Mouse (Mus musculus): ENCODE measurements around the gene Cfl1. TPM values are rescaled to one million over a fixed set of nuclear protein-coding genes. Genes with fewer than 3 reads are reported as not detected.

The Cfl1 gene
- total and polyA plus RNA-seq, 3 experiments = 818 to 1,768 (median 999) TPM

GRCm38 (mm10) chr19:5512091-5513004 lies 22.1 kb downstream of the Cfl1 start:
- H3K9me3 ChIP-seq (replicated peaks; ENCODE audit: low read length) = no peaks in the 10 kb centered on the region
- 0 out of 2 replicates have a peak, but pooled peaks have one; percentile 26 for TF ChIP-seq CHD2 (IDR thresholded peaks at IDR 0.05; ENCODE audit: low read length)
- peak; percentile 97 for TF ChIP-seq JUND (conservative IDR thresholded peaks at IDR 0.05; ENCODE audit: low read depth, low read length)
- TF ChIP-seq ETS1 (conservative IDR thresholded peaks at IDR 0.05; ENCODE audit: low read depth, low read length) = peak; percentile 70
- TF ChIP-seq MEF2A (IDR thresholded peaks at IDR 0.05; ENCODE audit: borderline replicate concordance, low read depth, low read length) = peak; percentile 15; the same call in 1 of the 2 replicates
- peak; percentile 44; the same call in 1 of the 2 replicates for TF ChIP-seq MXI1 (IDR thresholded peaks at IDR 0.05; ENCODE audit: low read depth, low read length)
- peak; percentile 78 for TF ChIP-seq IRF4 (IDR thresholded peaks at IDR 0.05; ENCODE audit: low read depth, low read length)
- no peak for TF ChIP-seq UBTF (IDR thresholded peaks at IDR 0.05; ENCODE audit: low read depth, low read length)
- no peak for TF ChIP-seq NRF1 (IDR thresholded peaks at IDR 0.05; ENCODE audit: low read depth, low read length)
- no peak for TF ChIP-seq GABPA (IDR thresholded peaks at IDR 0.05; ENCODE audit: insufficient replicate concordance, low read depth, low read length)
- TF ChIP-seq POLR2AphosphoS2 (IDR thresholded peaks at IDR 0.05; ENCODE audit: low read depth, low read length) = no peak
- no peak; the same call in 1 of the 2 replicates for TF ChIP-seq RCOR1 (conservative IDR thresholded peaks at IDR 0.05; ENCODE audit: low read depth, low read length)
- no peak for TF ChIP-seq PAX5 (IDR thresholded peaks at IDR 0.05; ENCODE audit: low read length)
- peak; percentile 76 for TF ChIP-seq ELF1 (IDR thresholded peaks at IDR 0.05; ENCODE audit: low read depth, low read length)
- peak; percentile 42; the same call in 1 of the 2 replicates for TF ChIP-seq TCF12 (IDR thresholded peaks at IDR 0.05; ENCODE audit: low read depth, low read length)
- peak; percentile 23; the same call in 1 of the 2 replicates for TF ChIP-seq MAX (IDR thresholded peaks at IDR 0.05; ENCODE audit: low read length)
- TF ChIP-seq HCFC1 (IDR thresholded peaks at IDR 0.05; ENCODE audit: low read depth, low read length) = peak; percentile 19; the same call in 1 of the 2 replicates
- TF ChIP-seq JUN (IDR thresholded peaks at IDR 0.05; ENCODE audit: insufficient read depth, low read depth, low read length) = peak; percentile 96
- TF ChIP-seq BHLHE40 (IDR thresholded peaks at IDR 0.05; ENCODE audit: low read depth, low read length) = peak; percentile 64; the same call in 1 of the 2 replicates
- no peak for TF ChIP-seq USF1 (IDR thresholded peaks at IDR 0.05; ENCODE audit: low read depth, low read length)
- TF ChIP-seq ZKSCAN1 (IDR thresholded peaks at IDR 0.05; ENCODE audit: borderline replicate concordance, low read depth, low read length) = no peak
- no peak for TF ChIP-seq E2F4 (IDR thresholded peaks at IDR 0.05; ENCODE audit: insufficient replicate concordance, low read depth, low read length)
- no peak for TF ChIP-seq MAZ (IDR thresholded peaks at IDR 0.05; ENCODE audit: low read depth, low read length)
- peak; percentile 36 for TF ChIP-seq SIN3A (IDR thresholded peaks at IDR 0.05; ENCODE audit: low read length)
- no peak for TF ChIP-seq ZC3H11A (IDR thresholded peaks at IDR 0.05; ENCODE audit: low read depth, low read length)
- TF ChIP-seq CTCF (conservative IDR thresholded peaks at IDR 0.05 in 1 of 2, IDR thresholded peaks at IDR 0.05 in 1 of 2; ENCODE audit: low read depth in 2 of 2, low read length in 2 of 2) = no peak
- no peak for TF ChIP-seq ZMIZ1 (IDR thresholded peaks at IDR 0.05; ENCODE audit: low read depth, low read length)
- no peak for TF ChIP-seq CHD1 (IDR thresholded peaks at IDR 0.05; ENCODE audit: low read depth, low read length)
- TF ChIP-seq EP300 (IDR thresholded peaks at IDR 0.05; ENCODE audit: low read length) = peak; percentile 90
- TF ChIP-seq MAFK (IDR thresholded peaks at IDR 0.05; ENCODE audit: insufficient replicate concordance, low read length) = peak; percentile 85
- no peak for TF ChIP-seq MYC (IDR thresholded peaks at IDR 0.05; ENCODE audit: low read depth, low read length)
- TF ChIP-seq KAT2A (IDR thresholded peaks at IDR 0.05; ENCODE audit: insufficient replicate concordance, low read length) = no peak
- no peaks in the 10 kb centered on the region for H3K79me2 ChIP-seq (replicated peaks; ENCODE audit: control insufficient read depth, extremely low read depth, insufficient read depth, poor library complexity, severe bottlenecking)
- no peak overlapping the region; the same call in 1 of the 2 replicates for H3K27ac ChIP-seq (ENCODE audit: insufficient read depth, low read depth)
- DNase-seq (ENCODE audit: extremely low read depth) = peak; percentile 67
- peaks cover 3% of the 10 kb centered on the region for H3K27me3 ChIP-seq (replicated peaks)
- H3K4me3 ChIP-seq (replicated peaks in 1 of 3; ENCODE audit: low read depth in 2 of 3, low read length in 2 of 3, poor library complexity in 1 of 3) = peak overlapping the region; percentile 30 to 56 (median 42)
- in situ Hi-C loops (cut with MboI; ENCODE audit: low pct_ligation_motif_present, low pct_unique_long_range_greater_than_20kb, low sequenced_read_pairs) = no loop called here
- peaks cover 6 to 31% of the 10 kb centered on the region in 2 experiments for H3K4me1 ChIP-seq (ENCODE audit: control insufficient read depth in 1 of 2, insufficient read depth in 2 of 2)
- dilution Hi-C loops (cut with MboI; ENCODE audit: extremely low pct_ligation_motif_present, extremely low pct_unique_long_range_greater_than_20kb, low sequenced_read_pairs) = no loop called here
- peak overlapping the region; percentile 12; the same call in 1 of the 2 replicates for H3K9ac ChIP-seq (ENCODE audit: insufficient read depth, low read depth)
- peak overlapping the region; percentile 86 for H3K4me2 ChIP-seq (ENCODE audit: insufficient read depth, low read depth, poor library complexity, severe bottlenecking)
- H3K36me3 ChIP-seq (replicated peaks in 1 of 2; ENCODE audit: control insufficient read depth in 1 of 2, insufficient read depth in 1 of 2, low read length in 1 of 2) = no peaks in the 10 kb centered on the region
